Mouse (Mus musculus): ENCODE results near the gene Tcl1b1.
"Not testable (repeated sequence)": the region's sequence is repeated elsewhere in the genome, so short reads cannot be mapped to it uniquely, and the experiment has no call there.

The Tcl1b1 gene

DNA sequence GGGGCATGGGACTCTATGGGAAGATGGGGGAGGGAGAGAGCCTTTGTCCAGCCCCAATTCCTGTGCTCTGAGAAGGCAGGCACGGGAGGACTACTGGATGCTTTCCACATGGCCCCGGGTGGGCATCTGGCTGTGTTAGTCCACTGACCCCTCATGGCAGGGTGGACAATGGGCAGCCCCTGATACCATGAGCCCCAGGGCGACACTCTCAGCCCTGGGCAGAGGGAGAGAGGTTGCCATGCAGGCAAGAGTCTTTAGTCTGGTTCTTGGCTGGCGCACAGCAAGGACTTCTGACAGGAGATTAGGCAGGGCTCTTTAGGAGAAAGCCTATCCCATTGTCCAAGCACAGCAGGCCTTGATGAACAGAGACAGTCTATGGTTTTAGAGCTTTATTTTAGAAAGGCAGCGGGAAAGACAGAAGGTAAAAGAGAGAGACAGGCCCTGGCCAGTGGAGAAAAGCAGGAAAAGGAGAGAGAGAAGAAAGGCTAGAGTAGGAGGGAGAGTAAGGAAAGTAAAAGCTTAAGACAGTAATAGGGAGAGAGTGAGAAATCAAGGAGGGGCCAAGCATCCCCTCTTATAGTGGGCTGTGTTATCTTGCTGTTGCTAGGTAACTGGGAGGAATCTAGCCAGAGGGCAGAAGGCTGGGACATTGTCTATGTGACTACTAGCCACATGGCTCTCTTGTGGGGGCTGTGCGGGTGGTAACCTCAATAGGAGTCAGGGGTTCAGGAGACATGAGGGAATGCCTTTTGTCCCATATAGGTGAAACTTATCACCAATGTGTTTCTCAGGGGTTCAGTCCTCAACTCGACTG is 40.4 kb downstream of the Tcl1b1 start:
- DNase-seq (ENCODE audit: low spot score) = not testable (repeated sequence)

DNA sequence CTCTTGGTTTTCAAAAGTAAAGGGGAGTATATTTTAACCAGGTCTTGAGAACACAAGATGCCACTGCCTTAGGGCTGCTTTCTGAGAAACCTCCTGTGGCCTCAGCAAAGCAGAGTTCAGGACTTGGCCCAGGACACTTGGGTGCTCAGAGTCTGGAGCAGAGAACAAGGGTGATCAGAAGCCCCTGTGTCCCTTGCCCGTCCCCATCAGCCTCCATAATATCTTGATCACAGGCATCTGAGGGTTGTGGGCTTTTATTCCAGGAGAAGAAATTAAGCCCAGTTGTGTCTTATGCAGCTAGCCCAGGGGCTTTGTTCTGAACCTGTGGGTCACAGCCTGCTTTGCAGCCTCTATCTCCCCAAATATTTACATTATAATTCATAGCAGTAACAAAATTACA is 42.2 kb downstream of the Tcl1b1 start, which contains the start of gene Tcl1b4:
Gene Tcl1b4, plus strand, starts transcription at position 301 of the 400 bp plus-strand sequence.
- DNase-seq (ENCODE audit: low spot score) = not testable (repeated sequence)

DNA sequence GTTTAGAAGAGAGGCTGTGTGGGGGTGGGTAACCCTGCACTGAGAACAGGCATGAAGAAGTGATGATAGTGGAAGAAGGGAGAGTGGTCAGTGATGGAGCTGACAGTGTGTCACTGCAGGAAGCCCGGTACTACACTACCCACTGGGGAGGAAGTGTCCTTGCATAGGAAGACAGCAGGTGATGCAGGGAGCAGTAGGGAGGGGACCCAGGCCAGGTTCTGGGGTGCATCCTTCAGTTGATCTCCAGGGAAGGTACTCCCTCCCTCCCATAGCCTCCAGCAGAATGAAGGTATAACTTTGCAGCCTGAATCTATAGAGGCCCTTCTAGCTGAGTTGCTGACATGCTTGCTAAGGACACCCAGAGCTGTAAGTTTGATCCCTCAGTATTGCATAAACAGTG is 47.6 kb downstream of the Tcl1b1 start:
- no peak for DNase-seq (ENCODE audit: low spot score)

DNA sequence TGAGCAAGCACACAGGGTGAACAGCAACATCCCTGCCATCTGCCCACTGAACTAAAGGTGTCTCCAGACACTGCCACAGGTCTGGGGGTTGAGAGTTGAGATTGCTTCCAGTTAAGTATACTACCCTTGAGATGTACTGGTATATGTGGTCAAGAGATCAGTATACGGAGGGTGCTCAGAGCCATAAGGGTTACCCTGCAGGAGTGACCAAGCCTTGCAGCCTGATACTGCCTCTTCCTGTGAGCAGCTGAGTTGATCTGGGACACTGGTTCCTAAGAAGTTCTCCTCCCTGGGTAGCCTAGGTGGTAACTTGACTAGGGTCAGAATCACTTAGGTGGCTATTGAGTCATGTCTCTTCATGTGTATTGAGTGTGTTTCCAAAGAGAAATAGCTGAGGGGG is 49.0 kb downstream of the Tcl1b1 start:
- DNase-seq (ENCODE audit: low spot score) = no peak

DNA sequence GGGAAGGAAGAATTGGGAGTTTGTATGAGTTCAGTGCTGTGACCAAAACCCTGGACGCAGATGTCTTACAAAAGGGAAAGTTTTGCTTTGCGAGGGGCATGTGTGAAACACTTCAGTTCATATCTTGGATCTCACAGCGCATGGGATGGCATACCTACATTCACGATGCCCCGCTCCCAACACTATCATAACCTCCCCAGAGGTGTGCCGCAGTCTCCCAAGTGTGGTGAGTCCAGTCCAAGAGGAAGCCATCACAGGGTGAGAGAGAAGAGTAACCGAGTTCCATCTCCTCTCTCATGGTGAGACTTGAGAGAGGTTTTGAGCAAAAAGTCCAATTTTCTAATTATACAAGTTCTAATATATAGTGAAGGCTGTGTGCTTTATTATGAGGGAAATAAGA is 49.7 kb downstream of the Tcl1b1 start:
- no peak for DNase-seq (ENCODE audit: low spot score)
